Mouse (Mus musculus) lung, postnatal 4 days (tissue): ENCODE data around the gene Itpkb.
"Not testable (repeated sequence)": the region's sequence is repeated elsewhere in the genome, so short reads cannot be mapped to it uniquely, and the experiment has no call there.

Experiments
- DNase-seq, 2 experiments: peaks; one replicate each; pipeline ENCODE4 v3.0.0; 2021

Itpkb gene

GRCm38 (mm10) chr1:180370858-180371652 lies 40.8 kb downstream of the Itpkb start:
- no peak for DNase-seq

GRCm38 (mm10) chr1:180372258-180372657 lies 42.0 kb downstream of the Itpkb start:
- not testable (repeated sequence) for DNase-seq

GRCm38 (mm10) chr1:180376598-180376997 lies 46.3 kb downstream of the Itpkb start:
- DNase-seq = no peak

GRCm38 (mm10) chr1:180379559-180379958 lies 49.3 kb downstream of the Itpkb start:
- no peak for DNase-seq

- peak in 1 of 2 experiments; percentile 22 for DNase-seq
Measured at GRCm38 (mm10) chr1:180382358-180382757, 52.1 kb downstream of the Itpkb start.

GRCm38 (mm10) chr1:180383884-180384283 lies 53.6 kb downstream of the Itpkb start:
- no peak for DNase-seq

GRCm38 (mm10) chr1:180384486-180384885 lies 54.2 kb downstream of the Itpkb start:
- peak in 1 of 2 experiments; percentile 75 for DNase-seq

- DNase-seq = no peak
Measured at GRCm38 (mm10) chr1:180385308-180385707, 55.0 kb downstream of the Itpkb start.

GRCm38 (mm10) chr1:180386951-180387749 lies 56.9 kb downstream of the Itpkb start:
- peak; percentile 99 for DNase-seq

GRCm38 (mm10) chr1:180387750-180388480 lies 57.6 kb downstream of the Itpkb start:
- no peak for DNase-seq

GRCm38 (mm10) chr1:180388481-180388880 lies 58.2 kb downstream of the Itpkb start:
- no peak for DNase-seq

- DNase-seq = peak; percentile 61 to 80
Measured at GRCm38 (mm10) chr1:180389213-180389760, 59.0 kb downstream of the Itpkb start.

GRCm38 (mm10) chr1:180390321-180390731 lies 60.0 kb downstream of the Itpkb start:
- DNase-seq = peak; percentile 45 to 55

- DNase-seq = no peak
Measured at GRCm38 (mm10) chr1:180390746-180391574, 60.7 kb downstream of the Itpkb start.

GRCm38 (mm10) chr1:180391575-180391945 lies 61.3 kb downstream of the Itpkb start:
- no peak for DNase-seq

- no peak for DNase-seq
Measured at GRCm38 (mm10) chr1:180392137-180392798, 62.0 kb downstream of the Itpkb start.

GRCm38 (mm10) chr1:180393017-180393797 lies 62.9 kb downstream of the Itpkb start:
- no peak for DNase-seq

GRCm38 (mm10) chr1:180393873-180394272 lies 63.6 kb downstream of the Itpkb start:
- no peak for DNase-seq

- DNase-seq = no peak
Measured at GRCm38 (mm10) chr1:180397734-180398133, 67.4 kb downstream of the Itpkb start.

GRCm38 (mm10) chr1:180398446-180398845 lies 68.2 kb downstream of the Itpkb start:
- DNase-seq = no peak
